Mouse (Mus musculus) liver, embryonic 14.5 days (tissue): ENCODE data around the gene Lsamp.

ENCODE experiments used
- CTCF ChIP-seq: IDR thresholded peaks from 2 replicates; pipeline ENCODE4 v1.5.1; 2016; ENCODE audit warnings: antibody characterized with exemption, low read depth, control low read depth
- EP300 ChIP-seq: IDR thresholded peaks from 2 replicates; pipeline ENCODE4 v1.6.1; 2016; ENCODE audit warnings: antibody characterized with exemption, low read depth

DNA sequence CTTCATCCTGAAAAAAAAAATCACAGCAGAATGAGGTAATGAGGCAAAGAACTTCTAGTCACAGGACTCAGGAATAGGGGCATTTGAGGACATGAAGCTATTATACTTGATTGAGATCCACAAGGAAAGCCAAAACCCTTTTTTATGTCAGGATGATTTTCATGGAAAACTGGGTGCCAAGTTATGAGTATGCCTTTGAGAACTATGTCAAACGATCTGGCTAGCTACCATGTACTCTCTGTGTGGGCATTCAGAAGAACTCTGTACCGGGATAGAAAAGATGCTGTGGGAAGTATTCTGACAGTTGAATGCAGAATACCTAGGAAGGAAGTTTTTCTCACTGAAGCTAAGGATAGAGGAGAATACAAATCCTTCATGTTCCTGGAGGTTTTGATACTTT, 1801.4 kb downstream of the Lsamp start:
- TF ChIP-seq EP300 (no peak), CTCF (no peak)
